Mouse (Mus musculus): ENCODE data around the gene Dynlt1c. TPM values are rescaled to one million over a fixed set of nuclear protein-coding genes. Genes with fewer than 3 reads are reported as not detected.
"Not testable (repeated sequence)": the region's sequence is repeated elsewhere in the genome, so short reads cannot be mapped to it uniquely, and the experiment has no call there.

The Dynlt1c gene
- polyA plus RNA-seq, 1 experiment from 2014 or later = 51.4 TPM

GRCm38 (mm10) chr17:6620730-6621451, 19.4 kb downstream of the Dynlt1c start:
- H3K9me3 ChIP-seq; H3K27me3 ChIP-seq; H3K4me1 ChIP-seq; H3K4me3 ChIP-seq; H3K27ac ChIP-seq; H3K36me3 ChIP-seq; H3K4me2 ChIP-seq (replicated peaks); ATAC-seq (ENCODE audit: insufficient number of reproducible peaks, insufficient read depth, low FRiP score, low TSS enrichment); H3K9ac ChIP-seq: not testable (repeated sequence)
- 82% methylated on average over 18 of the region's 20 CpGs for WGBS

- H3K27ac ChIP-seq; H3K27me3 ChIP-seq; H3K4me1 ChIP-seq; H3K4me3 ChIP-seq; H3K36me3 ChIP-seq; H3K4me2 ChIP-seq (replicated peaks); H3K9me3 ChIP-seq; H3K9ac ChIP-seq; ATAC-seq (ENCODE audit: insufficient number of reproducible peaks, insufficient read depth, low FRiP score, low TSS enrichment): not testable (repeated sequence)
- WGBS = 93% methylated on average over 11 of the region's 12 CpGs
Observed at GRCm38 (mm10) chr17:6621976-6622375, 20.5 kb downstream of the Dynlt1c start.

GRCm38 (mm10) chr17:6624926-6625558, 23.6 kb downstream of the Dynlt1c start:
- ATAC-seq (ENCODE audit: insufficient number of reproducible peaks, insufficient read depth, low FRiP score, low TSS enrichment); H3K27ac ChIP-seq; H3K4me1 ChIP-seq; H3K4me2 ChIP-seq (replicated peaks); H3K4me3 ChIP-seq; H3K9me3 ChIP-seq; H3K9ac ChIP-seq; H3K36me3 ChIP-seq; H3K27me3 ChIP-seq: not testable (repeated sequence)
- 64% methylated on average over 2 of the region's 6 CpGs for WGBS

- not testable (repeated sequence) for H3K9ac ChIP-seq; H3K36me3 ChIP-seq; H3K4me3 ChIP-seq; ATAC-seq (ENCODE audit: insufficient number of reproducible peaks, insufficient read depth, low FRiP score, low TSS enrichment); H3K9me3 ChIP-seq; H3K4me2 ChIP-seq (replicated peaks); H3K4me1 ChIP-seq; H3K27me3 ChIP-seq; H3K27ac ChIP-seq
- 88% methylated on average over 4 of the region's 4 CpGs for WGBS
Observed at GRCm38 (mm10) chr17:6630398-6630797, 28.9 kb downstream of the Dynlt1c start.

GRCm38 (mm10) chr17:6632850-6633249, 31.4 kb downstream of the Dynlt1c start:
- not testable (repeated sequence) for H3K4me3 ChIP-seq; H3K27me3 ChIP-seq; H3K9ac ChIP-seq; ATAC-seq (ENCODE audit: insufficient number of reproducible peaks, insufficient read depth, low FRiP score, low TSS enrichment); H3K36me3 ChIP-seq; H3K9me3 ChIP-seq; H3K27ac ChIP-seq; H3K4me1 ChIP-seq; H3K4me2 ChIP-seq (replicated peaks)
- 94% methylated on average over 6 of the region's 6 CpGs for WGBS

GRCm38 (mm10) chr17:6635781-6636180, 34.3 kb downstream of the Dynlt1c start:
- 92% methylated on average over 2 of the region's 4 CpGs for WGBS
- H3K9me3 ChIP-seq; H3K9ac ChIP-seq; H3K27me3 ChIP-seq; H3K4me1 ChIP-seq; H3K36me3 ChIP-seq; H3K4me2 ChIP-seq (replicated peaks); ATAC-seq (ENCODE audit: insufficient number of reproducible peaks, insufficient read depth, low FRiP score, low TSS enrichment); H3K4me3 ChIP-seq; H3K27ac ChIP-seq: not testable (repeated sequence)

GRCm38 (mm10) chr17:6636861-6637260, 35.4 kb downstream of the Dynlt1c start:
- Histone ChIP-seq H3K27ac (no peak overlapping the region), H3K4me1 (no peaks in the 10 kb centered on the region), H3K36me3 (no peaks in the 10 kb centered on the region), H3K9ac (no peak overlapping the region), H3K9me3 (no peaks in the 10 kb centered on the region), H3K4me3 (no peak overlapping the region), H3K4me2 (replicated peaks) (no peak overlapping the region), H3K27me3 (no peaks in the 10 kb centered on the region)
- WGBS = 84% methylated on average over 5 of the region's 5 CpGs
- ATAC-seq (ENCODE audit: insufficient number of reproducible peaks, insufficient read depth, low FRiP score, low TSS enrichment) = no peak

GRCm38 (mm10) chr17:6637434-6637833, 36.0 kb downstream of the Dynlt1c start:
- H3K36me3 ChIP-seq; H3K9me3 ChIP-seq; ATAC-seq (ENCODE audit: insufficient number of reproducible peaks, insufficient read depth, low FRiP score, low TSS enrichment); H3K27me3 ChIP-seq; H3K4me3 ChIP-seq; H3K4me1 ChIP-seq; H3K4me2 ChIP-seq (replicated peaks); H3K27ac ChIP-seq; H3K9ac ChIP-seq: not testable (repeated sequence)
- WGBS = 97% methylated on average over 4 of the region's 4 CpGs

- H3K4me1 ChIP-seq; ATAC-seq (ENCODE audit: insufficient number of reproducible peaks, insufficient read depth, low FRiP score, low TSS enrichment); H3K4me2 ChIP-seq (replicated peaks); H3K36me3 ChIP-seq; H3K27ac ChIP-seq; H3K4me3 ChIP-seq; H3K27me3 ChIP-seq; H3K9ac ChIP-seq; H3K9me3 ChIP-seq: not testable (repeated sequence)
- WGBS = 86% methylated on average over 8 of the region's 8 CpGs
Observed at GRCm38 (mm10) chr17:6638444-6638843, 37.0 kb downstream of the Dynlt1c start.

- H3K27ac ChIP-seq; H3K4me1 ChIP-seq; H3K4me3 ChIP-seq; H3K9ac ChIP-seq; H3K27me3 ChIP-seq; H3K36me3 ChIP-seq; H3K4me2 ChIP-seq (replicated peaks); H3K9me3 ChIP-seq: not testable (repeated sequence)
- 0 out of 2 replicates have a peak, but pooled peaks have one; percentile 49 for ATAC-seq (ENCODE audit: insufficient number of reproducible peaks, insufficient read depth, low FRiP score, low TSS enrichment)
- WGBS = 90% methylated on average over 16 of the region's 21 CpGs
Observed at GRCm38 (mm10) chr17:6639486-6639885, 38.0 kb downstream of the Dynlt1c start.

- H3K9me3 ChIP-seq; H3K27me3 ChIP-seq; ATAC-seq (ENCODE audit: insufficient number of reproducible peaks, insufficient read depth, low FRiP score, low TSS enrichment); H3K4me1 ChIP-seq; H3K36me3 ChIP-seq; H3K27ac ChIP-seq; H3K9ac ChIP-seq; H3K4me2 ChIP-seq (replicated peaks); H3K4me3 ChIP-seq: not testable (repeated sequence)
- 89% methylated on average over 10 of the region's 10 CpGs for WGBS
Observed at GRCm38 (mm10) chr17:6640044-6640637, 38.7 kb downstream of the Dynlt1c start.

GRCm38 (mm10) chr17:6640771-6641429, 39.4 kb downstream of the Dynlt1c start:
- H3K27me3 ChIP-seq; H3K36me3 ChIP-seq; H3K4me2 ChIP-seq (replicated peaks); H3K27ac ChIP-seq; H3K4me3 ChIP-seq; H3K4me1 ChIP-seq; ATAC-seq (ENCODE audit: insufficient number of reproducible peaks, insufficient read depth, low FRiP score, low TSS enrichment); H3K9ac ChIP-seq; H3K9me3 ChIP-seq: not testable (repeated sequence)
- 75% methylated on average over 14 of the region's 14 CpGs for WGBS

Data from embryonic facial prominence, embryonic 12.5 days (tissue).